Mouse (Mus musculus) embryonic fibroblast, embryonic 13.5 days (primary cell): ENCODE data around the gene Fkbp1a.

Experiments used
- CTCF ChIP-seq: IDR thresholded peaks from 2 replicates; pipeline ENCODE4 v1.5.1; 2011; ENCODE audit warnings: mild to moderate bottlenecking, control low read depth, low read length, moderate library complexity, borderline replicate concordance; ENCODE audit not compliant: insufficient read depth
- POLR2A ChIP-seq: IDR thresholded peaks from 2 replicates; pipeline ENCODE4 v1.6.1; 2011; ENCODE audit warnings: low read depth, mild to moderate bottlenecking, control low read depth, low read length, moderate library complexity

- TF ChIP-seq CTCF (peak; percentile 74), POLR2A (peak; percentile 87)
These were observed 48.1 kb upstream of the Fkbp1a start, which contains the start of gene Nsfl1c for GRCm38 (mm10) chr2:151494035-151494803.
